Mouse (Mus musculus) hindbrain, embryonic 10.5 days (tissue): ENCODE measurements at regions not wholly inside any gene's neighbourhood (a gene's known extent, or its start where the extent isn't known, plus 50 kb on each side); places are given as distances from the start of the nearest gene placed in this dataset.
A peak's percentile ranks its signal among the peaks of the same experiment; 100 is the strongest.

Experiments
- DNase-seq: peaks from one replicate; pipeline ENCODE4 v3.0.0-alpha.2; 2017; ENCODE audit warnings: low spot score
- H3K27ac ChIP-seq: fragments of 300-500 bp; sonication (generic); 2 replicates; pipeline ENCODE4 v1.5.1; 2016; ENCODE audit warnings: mild to moderate bottlenecking, moderate library complexity
- H3K27me3 ChIP-seq: fragments of 300-500 bp; sonication (generic); 2 replicates; pipeline ENCODE4 v1.6.1; 2016; ENCODE audit warnings: mild to moderate bottlenecking; ENCODE audit not compliant: poor library complexity, insufficient read depth, severe bottlenecking
- H3K36me3 ChIP-seq: fragments of 300-500 bp; sonication (generic); 2 replicates; pipeline ENCODE4 v1.6.1; 2016; ENCODE audit warnings: mild to moderate bottlenecking, moderate library complexity
- H3K4me1 ChIP-seq: fragments of 300-500 bp; sonication (generic); replicated peaks from 2 replicates; pipeline ENCODE4 v1.6.1; 2016; ENCODE audit warnings: mild to moderate bottlenecking
- H3K4me3 ChIP-seq: fragments of 300-500 bp; sonication (generic); 2 replicates; pipeline ENCODE4 v1.5.1; 2016; ENCODE audit warnings: mild to moderate bottlenecking, moderate library complexity
- H3K9me3 ChIP-seq: fragments of 300-500 bp; sonication (generic); 2 replicates; pipeline ENCODE4 v1.6.1; 2016; ENCODE audit warnings: mild to moderate bottlenecking, moderate library complexity
- WGBS: fragments of 180-500 bp; shearing (Covaris S2); methylation state at CpG from one replicate; pipeline ENCODE4 v1.1.7; 2016; 5-methylcytosine and 5-hydroxymethylcytosine counted together

DNA sequence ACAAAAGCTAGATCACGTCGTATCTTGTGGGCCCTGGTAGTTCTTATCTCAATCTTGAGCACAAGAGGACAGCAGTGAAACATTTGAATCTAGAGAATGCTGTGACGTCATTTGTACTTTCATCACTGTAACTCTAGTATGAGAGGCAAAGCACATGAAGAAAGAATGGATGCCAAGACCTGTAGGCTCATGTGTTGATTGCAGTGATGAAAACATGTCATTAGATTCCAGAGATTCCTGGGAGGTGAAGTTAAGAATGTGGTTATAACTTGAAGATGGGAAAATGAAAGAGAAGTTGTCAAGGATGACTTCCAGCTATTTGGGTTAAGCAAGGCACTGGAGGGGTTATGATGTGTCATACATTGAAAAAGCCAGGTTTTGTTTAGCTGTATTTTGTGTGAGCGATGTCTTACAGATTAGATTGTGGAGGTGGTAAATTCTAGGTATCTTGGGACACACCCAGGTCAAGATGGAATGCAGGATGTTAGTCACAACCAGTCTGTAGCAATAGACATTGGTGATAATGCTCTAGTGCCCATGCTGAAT lies 221.7 kb downstream of the Nr2f2 start:
- H3K27ac ChIP-seq: no peak overlapping the region
- WGBS: 88% methylated on average over 4 of the region's 4 CpGs
- H3K4me3 ChIP-seq: no peak overlapping the region
- no peaks in the 10 kb centered on the region for H3K4me1 ChIP-seq
- no peaks in the 10 kb centered on the region; the same call in 1 of the 2 replicates for H3K27me3 ChIP-seq
- no peak for DNase-seq
- no peaks in the 10 kb centered on the region for H3K9me3 ChIP-seq
- no peaks in the 10 kb centered on the region for H3K36me3 ChIP-seq

DNA sequence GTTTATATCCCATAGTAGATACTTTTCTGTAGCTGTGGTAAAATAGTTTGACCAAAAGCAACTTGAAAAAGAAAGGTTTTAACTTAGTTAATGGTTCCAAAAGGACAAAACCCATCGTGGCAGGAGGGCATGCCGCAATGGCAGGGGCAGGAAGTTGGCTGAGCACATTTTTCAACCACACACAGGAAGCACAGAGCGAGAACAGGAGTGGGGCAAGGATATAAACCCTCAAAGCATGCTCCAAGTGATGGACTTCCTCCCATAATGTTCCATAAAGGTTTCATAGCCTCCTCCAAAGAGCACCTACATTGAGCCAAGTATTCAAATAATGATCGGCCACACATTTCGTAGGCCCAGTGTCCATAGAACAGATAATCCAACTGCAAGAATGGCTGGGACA lies 229.7 kb downstream of the Nr2f2 start:
- Histone ChIP-seq H3K4me3 (no peak overlapping the region), H3K4me1 (0 out of 2 replicates have a peak, but pooled peaks cover 4% of the 10 kb centered on the region), H3K36me3 (no peaks in the 10 kb centered on the region), H3K9me3 (no peaks in the 10 kb centered on the region), H3K27me3 (no peaks in the 10 kb centered on the region; the same call in 1 of the 2 replicates), H3K27ac (no peak overlapping the region)
- 86% methylated on average over 5 of the region's 5 CpGs for WGBS
- DNase-seq: no peak

DNA sequence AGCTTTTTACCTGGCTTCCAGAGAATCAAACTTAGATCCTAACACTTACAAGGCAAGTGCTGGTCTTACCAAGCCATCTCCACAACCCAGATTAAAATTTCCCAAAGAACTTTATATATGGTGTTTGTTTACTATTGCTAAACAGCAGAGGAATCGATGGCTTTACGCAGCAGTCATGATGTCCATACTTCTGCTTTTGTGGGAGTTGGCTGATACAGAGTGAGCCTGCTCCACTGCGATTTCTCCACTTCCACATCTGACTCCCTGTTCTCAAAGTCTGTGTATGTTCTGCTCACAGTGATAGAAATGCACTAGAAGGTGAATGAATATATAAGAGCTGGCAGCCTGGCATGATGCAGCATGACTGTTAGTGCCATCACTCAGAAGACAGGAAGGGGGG lies 231.1 kb downstream of the Nr2f2 start:
- WGBS: 94% methylated on average over 3 of the region's 3 CpGs
- Histone ChIP-seq H3K27ac (no peak overlapping the region), H3K4me3 (no peak overlapping the region), H3K36me3 (no peaks in the 10 kb centered on the region), H3K4me1 (peaks cover 5% of the 10 kb centered on the region), H3K27me3 (no peaks in the 10 kb centered on the region), H3K9me3 (no peaks in the 10 kb centered on the region)
- DNase-seq: no peak

DNA sequence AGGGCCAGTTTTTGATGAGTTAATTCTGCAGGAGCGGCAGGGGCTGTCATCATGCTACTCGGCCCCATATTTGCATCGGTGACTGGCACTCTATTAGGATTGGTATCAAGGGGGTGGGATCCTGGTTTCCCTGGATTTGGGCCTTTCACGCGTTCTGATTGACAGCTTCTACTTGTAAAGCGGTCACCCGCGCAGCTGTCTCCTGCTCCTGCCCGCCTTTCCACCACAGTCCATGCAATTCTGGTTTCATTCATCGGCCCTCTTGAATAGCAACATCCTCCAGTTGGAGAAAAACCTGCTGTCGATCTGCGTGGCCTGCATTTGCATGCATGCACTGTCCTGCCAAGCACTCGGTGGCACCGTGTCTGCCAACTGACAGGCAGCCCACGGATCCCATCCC lies 236.6 kb downstream of the Nr2f2 start:
- H3K4me3 ChIP-seq: no peak overlapping the region; the same call in 1 of the 2 replicates
- peaks cover 27% of the 10 kb centered on the region for H3K27me3 ChIP-seq
- no peaks in the 10 kb centered on the region for H3K36me3 ChIP-seq
- H3K4me1 ChIP-seq: peaks cover 16% of the 10 kb centered on the region
- DNase-seq: peak; percentile 70
- no peaks in the 10 kb centered on the region for H3K9me3 ChIP-seq
- WGBS: 27% methylated on average over 15 of the region's 15 CpGs
- H3K27ac ChIP-seq: peak overlapping the region; percentile 56; the same call in 1 of the 2 replicates

DNA sequence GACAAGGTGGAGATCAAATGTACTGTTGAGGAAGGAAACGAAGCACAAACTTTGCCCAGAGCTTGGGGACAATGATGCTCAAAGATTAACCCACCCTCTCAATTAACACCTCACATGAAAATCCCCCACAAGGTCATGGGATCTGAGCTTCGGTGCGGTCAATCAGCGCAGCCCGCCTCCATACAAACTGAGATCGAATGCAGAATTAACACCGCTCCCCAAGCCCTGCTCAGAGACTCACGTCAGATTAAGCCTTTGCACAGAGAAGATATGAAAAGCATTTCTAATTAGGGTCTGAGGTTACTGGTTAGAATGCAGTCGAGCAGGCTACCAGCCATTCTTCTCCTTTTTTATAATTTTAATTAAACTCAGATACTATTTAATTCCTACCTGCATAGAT lies 243.7 kb downstream of the Nr2f2 start:
- peaks cover 72% of the 10 kb centered on the region for H3K27me3 ChIP-seq
- 69% methylated on average over 9 of the region's 9 CpGs for WGBS
- peaks cover 49% of the 10 kb centered on the region for H3K4me1 ChIP-seq
- no peaks in the 10 kb centered on the region for H3K36me3 ChIP-seq
- no peak overlapping the region for H3K4me3 ChIP-seq
- H3K9me3 ChIP-seq: no peaks in the 10 kb centered on the region
- peak overlapping the region; percentile 24; the same call in 1 of the 2 replicates for H3K27ac ChIP-seq
- DNase-seq: no peak

DNA sequence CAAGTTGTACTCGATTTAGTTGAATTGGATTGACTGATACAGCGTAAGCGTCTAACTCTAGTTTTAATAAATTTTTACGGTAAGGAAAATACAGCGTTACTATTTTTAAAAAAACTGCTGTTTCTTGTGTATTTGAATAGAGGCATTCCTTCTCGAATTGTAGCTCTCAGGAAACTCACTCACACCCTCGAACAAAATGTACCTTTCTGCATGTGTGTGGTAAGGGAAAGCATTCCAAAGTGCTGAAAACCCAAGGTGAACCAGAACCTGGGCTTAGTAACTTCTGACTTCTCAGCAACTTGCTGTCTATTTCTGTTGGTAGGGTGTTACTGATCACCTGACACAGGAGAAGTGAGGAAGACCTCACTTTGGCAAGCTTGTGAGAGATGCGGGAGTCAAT lies 247.0 kb downstream of the Nr2f2 start:
- H3K27me3 ChIP-seq: peaks cover 76% of the 10 kb centered on the region
- H3K36me3 ChIP-seq: no peaks in the 10 kb centered on the region
- 81% methylated on average over 8 of the region's 8 CpGs for WGBS
- peak overlapping the region; percentile 50; the same call in 1 of the 2 replicates for H3K27ac ChIP-seq
- no peaks in the 10 kb centered on the region for H3K9me3 ChIP-seq
- no peak for DNase-seq
- H3K4me3 ChIP-seq: no peak overlapping the region
- peaks cover 53% of the 10 kb centered on the region for H3K4me1 ChIP-seq

DNA sequence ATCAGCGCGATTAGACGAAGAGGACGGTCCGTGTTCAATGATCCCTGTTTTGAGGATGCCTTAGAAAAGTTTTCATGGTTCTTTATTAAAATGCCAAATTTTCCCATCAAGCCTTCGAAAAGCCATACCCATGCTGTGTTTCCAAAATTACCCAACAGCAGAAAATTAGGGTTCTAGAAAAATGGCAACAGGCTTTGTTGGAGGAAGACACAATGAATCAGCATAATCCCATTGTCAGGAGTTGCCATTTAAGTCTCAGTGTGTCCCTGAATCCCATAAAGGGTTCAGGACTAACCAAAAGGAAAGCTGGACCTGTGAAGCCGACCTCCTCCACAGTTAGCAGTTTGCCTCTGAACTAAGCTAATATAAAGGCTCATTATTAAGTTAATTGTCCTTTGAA lies 247.6 kb downstream of the Nr2f2 start:
- Histone ChIP-seq H3K4me1 (peaks cover 53% of the 10 kb centered on the region), H3K4me3 (peak overlapping the region; percentile 51), H3K36me3 (no peaks in the 10 kb centered on the region), H3K9me3 (no peaks in the 10 kb centered on the region), H3K27ac (peak overlapping the region; percentile 88), H3K27me3 (peaks cover 78% of the 10 kb centered on the region)
- no peak for DNase-seq
- 17% methylated on average over 7 of the region's 7 CpGs for WGBS

DNA sequence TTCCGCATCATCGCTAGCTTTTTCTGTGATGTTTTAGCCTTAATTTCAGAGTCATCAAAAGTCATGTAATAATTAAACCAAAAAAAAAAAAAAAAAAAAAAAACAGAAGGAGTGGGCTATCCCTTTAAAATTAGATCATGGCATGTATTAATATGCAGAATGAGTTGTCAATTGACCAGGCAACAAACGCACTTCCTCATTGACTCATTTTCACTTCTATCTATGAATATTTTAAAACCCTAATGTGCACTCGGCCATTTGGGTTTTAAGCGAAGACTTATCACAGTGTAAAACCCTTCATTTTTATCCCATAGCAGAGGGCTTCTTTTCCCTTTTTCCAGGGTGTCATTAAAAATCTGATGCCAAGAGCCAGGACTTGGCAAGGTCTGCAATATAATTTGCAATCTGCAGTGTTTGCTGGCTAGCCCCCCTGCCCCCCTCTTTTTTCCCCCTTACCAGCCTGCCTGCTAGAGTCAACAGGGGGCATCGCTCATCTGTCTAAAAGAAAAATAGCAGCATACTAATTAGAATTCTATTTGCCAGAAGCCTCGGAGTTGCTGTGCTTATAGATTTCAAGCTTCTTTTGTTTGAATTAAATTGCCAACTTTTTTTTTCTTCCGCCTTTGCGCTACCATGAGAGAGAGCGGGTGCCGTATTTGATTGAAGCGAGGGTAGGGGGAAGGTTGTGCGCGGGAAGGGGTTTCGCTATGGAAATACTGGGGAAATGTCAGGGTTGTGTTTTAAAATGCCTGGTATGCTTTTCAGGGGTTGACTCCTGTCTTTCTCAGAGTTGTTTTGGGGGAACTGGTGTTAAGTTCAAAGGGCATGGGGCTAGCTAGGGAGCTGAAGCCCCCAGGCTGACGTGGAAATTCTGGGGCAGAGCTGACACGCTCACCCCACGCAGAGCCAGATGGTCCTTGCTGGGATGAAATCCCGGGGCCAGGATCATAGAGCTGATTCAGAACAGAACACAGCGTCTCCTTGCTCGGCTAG lies 248.3 kb downstream of the Nr2f2 start:
- H3K27ac ChIP-seq: peak overlapping the region; percentile 88
- 12% methylated on average over 21 of the region's 21 CpGs for WGBS
- H3K27me3 ChIP-seq: peaks cover 75% of the 10 kb centered on the region

DNA sequence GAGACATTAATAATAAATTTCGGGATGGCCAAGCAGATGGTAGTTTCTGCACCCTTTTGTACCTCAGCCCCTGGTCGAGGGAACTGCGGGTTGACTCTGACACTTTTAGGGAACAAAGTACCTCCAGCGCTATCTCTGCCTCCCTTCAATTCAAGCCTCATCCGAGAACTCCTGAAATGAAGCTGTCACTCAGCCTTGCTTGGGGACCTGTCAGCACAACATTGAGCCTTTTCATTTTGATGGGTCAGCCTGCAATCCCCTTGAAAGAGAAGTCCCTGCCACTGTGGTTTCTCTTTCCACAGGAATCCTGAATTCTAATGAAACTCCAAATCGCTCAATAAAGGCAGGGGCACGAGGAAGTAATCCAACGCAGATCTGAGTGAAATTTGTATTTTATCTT lies 257.5 kb downstream of the Nr2f2 start:
- peak; percentile 19 for DNase-seq
- Histone ChIP-seq H3K36me3 (no peaks in the 10 kb centered on the region), H3K4me1 (peaks cover 30% of the 10 kb centered on the region), H3K27me3 (peaks cover 68% of the 10 kb centered on the region), H3K27ac (peak overlapping the region; percentile 73), H3K9me3 (no peaks in the 10 kb centered on the region), H3K4me3 (peak overlapping the region; percentile 26)
- WGBS: 24% methylated on average over 8 of the region's 8 CpGs

More for the DNA sequence above, 248.3 kb downstream of the Nr2f2 start:
- peaks cover 47% of the 10 kb centered on the region for H3K4me1 ChIP-seq
- H3K4me3 ChIP-seq: peak overlapping the region; percentile 51
- peak; percentile 62 for DNase-seq
- no peaks in the 10 kb centered on the region for H3K36me3 ChIP-seq
- no peaks in the 10 kb centered on the region for H3K9me3 ChIP-seq

DNA sequence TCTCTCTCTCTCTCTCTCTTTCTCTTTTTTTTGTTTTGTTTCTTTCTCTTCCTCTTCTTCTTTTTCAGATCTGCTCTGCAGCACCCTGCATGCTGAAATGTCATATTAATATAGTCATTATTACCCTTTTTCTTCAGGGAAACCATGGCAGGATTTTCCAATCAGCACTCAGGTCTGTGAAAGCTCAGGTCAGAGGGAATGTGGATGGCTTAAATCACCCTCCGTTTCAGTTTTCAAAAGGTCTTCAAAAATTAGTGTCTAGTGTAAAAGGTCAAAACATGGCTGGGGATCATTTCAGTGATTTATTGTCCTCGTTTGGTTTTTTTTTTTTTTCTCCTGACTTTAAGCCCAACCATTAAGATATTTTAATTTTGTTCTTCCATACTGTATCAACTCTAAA lies 261.5 kb downstream of the Nr2f2 start:
- H3K36me3 ChIP-seq: no peaks in the 10 kb centered on the region
- no peaks in the 10 kb centered on the region for H3K9me3 ChIP-seq
- peaks cover 35% of the 10 kb centered on the region for H3K4me1 ChIP-seq
- DNase-seq: no peak
- H3K27me3 ChIP-seq: peaks cover 44% of the 10 kb centered on the region
- WGBS: 41% methylated on average over 2 of the region's 2 CpGs
- no peak overlapping the region for H3K4me3 ChIP-seq
- H3K27ac ChIP-seq: peak overlapping the region; percentile 50

DNA sequence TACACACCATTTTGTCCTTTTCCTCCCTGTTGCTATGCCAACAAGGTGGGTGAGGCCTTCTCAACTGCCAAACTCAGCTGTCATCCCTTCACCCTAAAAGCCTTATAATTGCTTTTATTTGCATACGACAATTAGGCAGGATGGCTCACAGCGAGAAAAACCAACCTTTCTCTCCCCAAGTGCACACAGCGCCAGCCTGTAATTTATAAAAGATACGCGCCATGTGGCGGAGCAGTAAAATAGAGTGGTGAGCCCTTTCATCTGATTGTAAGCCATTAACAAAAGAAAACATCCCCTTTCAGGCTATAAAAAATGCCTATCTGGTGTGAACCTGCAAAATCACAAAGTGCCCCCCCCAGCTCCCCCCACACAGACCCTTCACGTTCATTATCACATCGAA lies 262.0 kb downstream of the Nr2f2 start:
- Histone ChIP-seq H3K4me3 (no peak overlapping the region), H3K4me1 (peaks cover 32% of the 10 kb centered on the region), H3K27me3 (peaks cover 44% of the 10 kb centered on the region), H3K36me3 (no peaks in the 10 kb centered on the region), H3K27ac (peak overlapping the region; percentile 50), H3K9me3 (no peaks in the 10 kb centered on the region)
- DNase-seq: peak; percentile 29
- 25% methylated on average over 8 of the region's 8 CpGs for WGBS

DNA sequence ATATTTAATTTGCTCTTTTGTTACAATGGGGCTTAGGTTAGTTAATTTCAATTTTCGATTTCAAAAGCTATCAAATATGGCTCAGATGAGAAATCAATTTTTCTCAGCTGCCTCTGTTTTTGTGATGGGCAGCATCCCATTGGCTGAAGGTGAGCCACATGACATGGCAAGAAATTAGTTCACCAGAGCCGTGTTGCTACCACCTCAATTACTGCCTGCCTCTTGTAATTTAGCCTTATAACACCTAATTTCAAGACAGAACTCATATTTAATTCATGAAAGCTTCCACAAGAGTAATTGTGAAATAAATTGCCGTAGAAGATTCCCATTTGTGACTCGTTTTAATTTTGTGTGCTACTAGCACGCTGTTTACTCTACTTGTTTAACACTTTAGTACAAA lies 262.9 kb downstream of the Nr2f2 start:
- Histone ChIP-seq H3K4me1 (peaks cover 23% of the 10 kb centered on the region), H3K27me3 (peaks cover 38% of the 10 kb centered on the region), H3K9me3 (no peaks in the 10 kb centered on the region), H3K36me3 (no peaks in the 10 kb centered on the region), H3K4me3 (no peak overlapping the region), H3K27ac (no peak overlapping the region)
- no peak for DNase-seq
- WGBS: 68% methylated on average over 5 of the region's 5 CpGs

DNA sequence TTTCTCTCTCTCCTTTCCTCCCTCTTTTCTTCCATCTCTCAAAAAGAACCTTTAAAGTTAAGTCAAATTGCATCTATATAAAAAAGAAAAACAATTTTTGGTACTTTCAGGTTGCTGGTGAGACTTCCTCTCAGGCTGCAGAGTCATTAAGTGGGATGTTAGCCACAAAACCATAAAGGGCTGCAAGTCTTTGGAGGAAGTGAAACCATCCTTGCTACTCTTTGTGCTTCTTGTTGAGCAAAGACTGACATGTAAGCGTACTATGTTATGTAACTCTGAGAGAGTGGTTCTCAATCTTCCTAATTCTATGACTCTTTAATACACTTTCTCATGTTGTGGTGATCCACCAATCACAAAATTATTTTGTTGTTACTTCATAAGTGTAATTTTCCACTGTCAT lies 267.5 kb downstream of the Nr2f2 start:
- Histone ChIP-seq H3K36me3 (no peaks in the 10 kb centered on the region), H3K27me3 (peaks cover 12% of the 10 kb centered on the region), H3K4me3 (no peak overlapping the region), H3K9me3 (no peaks in the 10 kb centered on the region), H3K4me1 (peaks cover 11% of the 10 kb centered on the region; the same call in 1 of the 2 replicates), H3K27ac (no peak overlapping the region)
- WGBS: 88% methylated on average over 1 of the region's 1 CpGs
- DNase-seq: no peak
